Mouse (Mus musculus) stomach, postnatal 0 days (tissue): ENCODE results near the gene Creg2. TPM values are rescaled to one million over a fixed set of nuclear protein-coding genes. Genes with fewer than 3 reads are reported as not detected.
A peak's percentile ranks its signal among the peaks of the same experiment; 100 is the strongest.

Source experiments
- ATAC-seq: fragments of 200-750 bp; cut with Nextera tagmentation; 2 replicates; pipeline ENCODE4 v1.8.0; 2017; ENCODE audit not compliant: low FRiP score, low TSS enrichment
- DNase-seq: peaks from one replicate; pipeline ENCODE4 v3.0.0-alpha.2; 2016; ENCODE audit warnings: low spot score
- H3K27ac ChIP-seq: fragments of 300-500 bp; sonication (generic); replicated peaks from 2 replicates; pipeline ENCODE4 v1.5.1; 2014; ENCODE audit warnings: mild to moderate bottlenecking, control low read depth
- H3K27me3 ChIP-seq: fragments of 300-500 bp; sonication (generic); 2 replicates; pipeline ENCODE4 v1.6.1; 2014; ENCODE audit warnings: low read length; ENCODE audit not compliant: control insufficient read depth, insufficient read depth
- H3K36me3 ChIP-seq: fragments of 300-500 bp; sonication (generic); 2 replicates; pipeline ENCODE4 v1.6.1; 2014; ENCODE audit warnings: low read length, mixed read lengths; ENCODE audit not compliant: control insufficient read depth, insufficient read depth
- H3K4me1 ChIP-seq: fragments of 300-500 bp; sonication (generic); replicated peaks from 2 replicates; pipeline ENCODE4 v1.6.1; 2014; ENCODE audit warnings: antibody characterized with exemption; ENCODE audit not compliant: control insufficient read depth, insufficient read depth
- H3K4me2 ChIP-seq: fragments of 300-500 bp; sonication (generic); replicated peaks from 2 replicates; pipeline ENCODE4 v1.6.1; 2014; ENCODE audit warnings: low read depth, mild to moderate bottlenecking, control low read depth, moderate library complexity
- H3K4me3 ChIP-seq: fragments of 300-500 bp; sonication (generic); 2 replicates; pipeline ENCODE4 v1.5.1; 2014; ENCODE audit warnings: low read depth, low read length, control low read depth
- H3K9ac ChIP-seq: fragments of 300-500 bp; sonication (generic); 2 replicates; pipeline ENCODE4 v1.6.1; 2014; ENCODE audit warnings: mild to moderate bottlenecking, low read length, control low read depth, mixed read lengths
- H3K9me3 ChIP-seq: fragments of 300-500 bp; sonication (generic); 2 replicates; pipeline ENCODE4 v1.6.1; 2016; ENCODE audit warnings: low read length; ENCODE audit not compliant: control insufficient read depth
- CTCF ChIP-seq: IDR thresholded peaks from 2 replicates; pipeline ENCODE4 v1.5.1; 2016; ENCODE audit warnings: antibody characterized with exemption, low read depth, mild to moderate bottlenecking, moderate library complexity
- EP300 ChIP-seq: optimal IDR thresholded peaks from 2 replicates; pipeline ENCODE3; 2016; ENCODE audit warnings: antibody characterized with exemption
- WGBS: fragments of 180-500 bp; shearing (Covaris S2); extraction: QIAGEN DNeasy Blood & Tissue Kit; methylation state at CpG from one replicate; pipeline ENCODE4 v1.1.7; 2014; 5-methylcytosine and 5-hydroxymethylcytosine counted together
- polyA plus RNA-seq: library from polyadenylated mRNA; unstranded; fragments of >200 nt; fragmentation: Nextera tagmentation; extraction: Ambion mirVana; gene quantifications from 2 replicates; pipeline ENCODE4 v1.2.1, GENCODE M21; 2015

Creg2 gene
- polyA plus RNA-seq, 1 experiment from 2014 or later, result 0.30 TPM

DNA sequence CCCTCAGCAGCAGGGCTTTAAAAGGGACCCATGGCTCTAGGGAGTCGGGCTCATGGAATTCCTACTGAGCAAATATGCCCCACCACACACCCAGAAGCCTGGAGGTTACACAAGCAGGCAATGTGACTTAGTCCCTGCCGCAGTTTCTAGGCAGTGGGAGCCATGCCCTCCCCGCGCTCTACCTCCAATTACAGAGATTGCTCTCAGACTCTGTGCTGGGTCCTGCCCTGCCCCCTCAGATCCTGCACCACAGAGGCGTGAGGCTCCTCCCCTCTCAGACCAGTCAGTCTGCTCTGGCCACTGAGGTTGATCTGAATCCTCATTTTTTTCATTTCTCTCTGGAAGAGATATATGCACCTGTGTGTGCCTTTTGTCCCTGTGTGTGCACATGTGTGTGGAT is 14.6 kb downstream of the Creg2 start:
- WGBS, result 6% methylated on average over 5 of the region's 5 CpGs
- H3K36me3 ChIP-seq, result no peaks in the 10 kb centered on the region
- no peaks in the 10 kb centered on the region for H3K4me1 ChIP-seq
- ATAC-seq (peak; percentile 74; the same call in 1 of the 2 replicates), DNase-seq (peak; percentile 59)
- no peak overlapping the region for H3K9ac ChIP-seq
- H3K4me2 ChIP-seq, result no peak overlapping the region
- no peak overlapping the region for H3K27ac ChIP-seq
- TF ChIP-seq EP300, result no peak
- TF ChIP-seq CTCF, result no peak
- H3K9me3 ChIP-seq, result no peaks in the 10 kb centered on the region
- no peak overlapping the region for H3K4me3 ChIP-seq
- no peaks in the 10 kb centered on the region for H3K27me3 ChIP-seq

DNA sequence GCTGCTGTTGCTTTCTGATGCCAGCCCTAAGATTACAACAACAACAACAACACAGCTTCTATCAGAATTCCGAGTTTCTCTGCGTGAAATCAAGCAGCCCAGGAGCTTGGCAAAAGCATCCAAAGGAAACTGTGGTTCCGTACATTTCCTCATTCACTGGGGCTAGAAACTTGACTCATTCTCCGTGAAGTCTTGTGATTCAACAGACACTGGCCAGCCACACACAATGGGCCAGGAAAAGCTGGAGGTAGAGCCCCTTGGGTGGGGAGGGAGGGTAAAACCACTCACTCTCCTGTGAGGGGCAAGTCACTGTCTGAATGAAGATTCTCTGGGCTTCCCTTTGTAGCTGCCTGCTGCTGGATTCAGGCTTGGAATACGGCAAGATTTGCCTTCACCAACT is 15.1 kb downstream of the Creg2 start:
- Histone ChIP-seq H3K9me3 (no peaks in the 10 kb centered on the region), H3K9ac (no peak overlapping the region), H3K4me3 (no peak overlapping the region), H3K27me3 (no peaks in the 10 kb centered on the region), H3K36me3 (no peaks in the 10 kb centered on the region), H3K4me2 (no peak overlapping the region), H3K4me1 (no peaks in the 10 kb centered on the region), H3K27ac (no peak overlapping the region)
- 39% methylated on average over 5 of the region's 5 CpGs for WGBS
- TF ChIP-seq CTCF (no peak), EP300 (no peak)
- DNase-seq (no peak), ATAC-seq (no peak)

DNA sequence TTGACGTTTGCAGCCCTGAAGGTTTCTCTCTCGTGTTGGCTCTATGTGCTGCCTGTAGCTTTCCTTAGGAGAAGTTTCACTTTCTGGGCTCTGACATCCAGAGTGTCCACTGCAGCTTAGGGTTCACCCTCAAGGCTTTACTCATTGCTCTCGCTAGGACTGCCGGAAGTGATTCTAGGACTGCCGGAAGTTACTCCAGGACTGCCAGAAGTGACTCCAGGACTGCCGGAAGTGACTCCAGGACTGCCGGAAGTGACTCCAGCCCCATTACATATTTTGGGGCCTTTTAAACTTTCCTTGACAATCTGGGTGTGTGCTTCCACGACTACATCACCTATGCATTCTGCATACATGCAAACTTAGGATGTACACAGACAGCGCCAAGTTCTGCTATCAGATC is 22.7 kb downstream of the Creg2 start:
- no peak for DNase-seq
- Histone ChIP-seq H3K9me3 (no peaks in the 10 kb centered on the region), H3K4me2 (no peak overlapping the region), H3K4me3 (no peak overlapping the region), H3K27ac (no peak overlapping the region), H3K27me3 (no peaks in the 10 kb centered on the region), H3K9ac (no peak overlapping the region), H3K36me3 (no peaks in the 10 kb centered on the region), H3K4me1 (no peaks in the 10 kb centered on the region)
- 75% methylated on average over 9 of the region's 9 CpGs for WGBS
- TF ChIP-seq CTCF (no peak), EP300 (no peak)
- ATAC-seq, result no peak

DNA sequence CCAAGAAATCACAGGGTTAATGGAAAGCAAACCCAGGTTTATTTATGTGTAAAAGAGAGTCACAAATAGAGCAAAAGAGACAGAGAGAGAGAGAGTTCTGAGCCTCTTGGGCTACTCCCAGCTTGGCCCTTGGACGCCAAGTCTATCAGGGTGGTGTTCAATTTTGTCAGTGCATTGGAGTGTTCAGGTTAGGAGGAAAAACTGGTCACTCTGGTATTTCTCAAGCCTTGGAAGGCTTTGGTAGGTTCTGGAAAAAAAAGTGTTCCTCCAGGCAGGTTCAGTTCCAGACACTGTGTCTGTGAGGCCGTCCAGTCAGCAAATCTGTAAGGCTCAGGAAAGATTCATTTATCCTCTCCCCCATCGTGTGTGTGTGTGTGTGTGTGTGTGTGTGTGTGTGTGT is 25.8 kb downstream of the Creg2 start:
- 17% methylated on average over 3 of the region's 3 CpGs for WGBS
- Histone ChIP-seq H3K36me3 (no peaks in the 10 kb centered on the region), H3K9me3 (no peaks in the 10 kb centered on the region), H3K27me3 (no peaks in the 10 kb centered on the region), H3K4me3 (no peak overlapping the region), H3K27ac (no peak overlapping the region), H3K4me2 (no peak overlapping the region), H3K4me1 (no peaks in the 10 kb centered on the region), H3K9ac (no peak overlapping the region)
- no peak for DNase-seq
- TF ChIP-seq EP300, result no peak
- no peak for TF ChIP-seq CTCF
- 0 out of 2 replicates have a peak, but pooled peaks have one; percentile 15 for ATAC-seq

DNA sequence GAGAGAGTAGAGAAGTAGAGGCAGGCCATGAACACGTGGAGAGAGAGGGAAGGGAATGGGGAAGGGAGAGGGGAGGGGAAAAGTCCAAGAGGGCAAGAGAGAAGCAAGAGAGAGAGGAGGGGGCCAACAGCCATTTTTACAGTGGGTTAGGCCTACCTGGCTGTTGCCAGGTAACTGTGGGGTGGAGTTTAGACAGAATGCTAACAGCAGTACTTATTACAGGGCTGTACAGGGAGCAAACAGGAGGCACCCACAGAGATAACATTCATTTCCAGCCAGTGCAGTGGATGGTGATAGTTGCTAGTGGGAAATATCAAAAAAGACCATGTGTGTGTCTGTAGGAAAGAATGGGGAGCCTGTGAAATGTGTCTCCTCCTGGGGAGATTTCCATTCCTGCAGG is 27.5 kb downstream of the Creg2 start:
- peak; percentile 57; the same call in 1 of the 2 replicates for ATAC-seq
- 35% methylated on average over 1 of the region's 1 CpGs for WGBS

DNA sequence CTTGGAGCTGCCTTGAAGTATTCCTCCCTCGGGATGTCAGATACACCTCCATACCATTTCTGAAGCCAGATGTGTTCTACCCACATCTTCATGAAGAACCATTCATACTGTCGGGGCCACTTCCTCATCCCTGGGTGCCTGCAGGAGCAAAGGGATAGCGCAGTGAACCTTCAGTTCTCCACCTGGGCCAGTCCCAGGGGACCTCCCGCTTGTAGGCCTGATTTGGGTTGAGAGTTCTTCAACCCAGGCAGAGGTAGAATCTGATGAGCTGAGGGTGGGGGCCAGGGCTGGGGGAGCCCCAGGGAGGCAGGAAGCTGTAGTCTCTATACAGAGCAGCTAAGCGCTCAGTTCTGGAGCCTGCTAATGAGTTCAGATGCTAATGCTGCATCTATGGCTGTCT is 28.2 kb downstream of the Creg2 start:
- Histone ChIP-seq H3K4me1 (no peaks in the 10 kb centered on the region), H3K4me2 (no peak overlapping the region), H3K36me3 (no peaks in the 10 kb centered on the region), H3K4me3 (no peak overlapping the region), H3K9ac (no peak overlapping the region), H3K27me3 (no peaks in the 10 kb centered on the region), H3K27ac (no peak overlapping the region), H3K9me3 (no peaks in the 10 kb centered on the region)
- ATAC-seq (no peak), DNase-seq (no peak)
- TF ChIP-seq CTCF, result no peak
- no peak for TF ChIP-seq EP300
- WGBS, result 90% methylated on average over 5 of the region's 5 CpGs

More for the DNA sequence above, 27.5 kb downstream of the Creg2 start:
- Histone ChIP-seq H3K27me3 (no peaks in the 10 kb centered on the region), H3K9ac (no peak overlapping the region), H3K4me3 (no peak overlapping the region), H3K4me2 (no peak overlapping the region), H3K9me3 (no peaks in the 10 kb centered on the region), H3K27ac (no peak overlapping the region), H3K36me3 (no peaks in the 10 kb centered on the region), H3K4me1 (no peaks in the 10 kb centered on the region)
- no peak for DNase-seq
- TF ChIP-seq EP300 (no peak), CTCF (no peak)

DNA sequence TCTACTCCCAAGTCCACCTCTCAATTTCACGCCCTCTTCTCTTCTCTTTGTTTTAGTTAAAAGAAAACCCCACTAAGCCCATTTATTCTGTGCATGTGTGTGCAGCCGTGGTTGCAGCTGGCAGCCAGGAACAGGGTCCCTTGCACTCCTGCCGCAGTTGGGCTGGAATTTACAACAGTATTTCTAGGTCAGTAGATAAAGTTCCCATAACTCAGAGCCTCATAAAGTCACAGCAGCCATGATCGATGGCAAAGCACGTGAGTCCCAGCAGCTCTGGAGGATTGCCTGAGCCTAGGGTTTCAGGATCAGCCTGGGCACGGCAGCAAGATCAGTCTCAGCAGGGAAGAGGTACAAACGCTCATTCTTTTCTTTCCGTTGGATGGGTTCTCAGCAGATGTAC is 32.8 kb downstream of the Creg2 start:
- H3K9me3 ChIP-seq, result no peaks in the 10 kb centered on the region
- WGBS, result 32% methylated on average over 8 of the region's 8 CpGs
- no peak for DNase-seq
- H3K4me3 ChIP-seq, result no peak overlapping the region
- H3K27ac ChIP-seq, result no peak overlapping the region
- H3K27me3 ChIP-seq, result no peaks in the 10 kb centered on the region
- no peak overlapping the region for H3K9ac ChIP-seq
- no peaks in the 10 kb centered on the region for H3K4me1 ChIP-seq
- ATAC-seq, result no peak
- H3K4me2 ChIP-seq, result no peak overlapping the region
- TF ChIP-seq CTCF (no peak), EP300 (no peak)
- no peaks in the 10 kb centered on the region for H3K36me3 ChIP-seq
